Mouse (Mus musculus) spleen, adult 10 weeks (tissue): Measurements from ENCODE around the gene Gucy1a1. TPM values are rescaled to one million over a fixed set of nuclear protein-coding genes. Genes with fewer than 3 reads are reported as not detected.

Source experiments
- polyA plus RNA-seq: library from polyadenylated mRNA; stranded (reverse); fragments of 350-450 nt; fragmentation: Illumina TruSeq; extraction: RNeasy Lipid Tissue Mini Kit (QIAGEN cat#74804); gene quantifications from one replicate; pipeline ENCODE4 v1.2.3, GENCODE M21; 2015; ENCODE audit warnings: low replicate concordance; ENCODE audit not compliant: insufficient read depth

The Gucy1a1 gene
- polyA plus RNA-seq: 39.5 TPM

GRCm38 (mm10) chr3:82145126-82145901 lies at the start of gene Gucy1a1:
Gene Gucy1a1, minus strand, starts transcription at chr3:82145789.

GRCm38 (mm10) chr3:82074201-82074851 lies 71.3 kb downstream of the Gucy1a1 start, which contains the start of gene Gucy1b1:
Gene Gucy1b1, minus strand, starts transcription at chr3:82074689.

Other genes starting within 250 kb of the Gucy1a1 start
- gene Ctso, start 213.2 kb downstream of the Gucy1a1 start, polyA plus RNA-seq: 102 TPM
- gene Tdo2, start 169.6 kb downstream of the Gucy1a1 start, polyA plus RNA-seq: 0.07 TPM
- not detected for gene Asic5, start 163.5 kb downstream of the Gucy1a1 start, polyA plus RNA-seq
- 13.2 TPM for gene Gucy1b1, start 71.1 kb downstream of the Gucy1a1 start, polyA plus RNA-seq
- gene Map9, start 212.3 kb upstream of the Gucy1a1 start, polyA plus RNA-seq: 0.91 TPM